Mouse (Mus musculus): ENCODE results near the gene Fstl5. TPM values are rescaled to one million over a fixed set of nuclear protein-coding genes. Genes with fewer than 3 reads are reported as not detected.

Fstl5 gene
- polyA plus RNA-seq (2016; fragmentation: Nextera tagmentation; extraction: Ambion mirVana), result 0.05 TPM in 1 of 2 replicates, not detected in the other

GRCm38 (mm10) chr3:76074060-76074707 lies at the start of gene Fstl5:
TSS of gene Fstl5 (plus strand) at chr3:76074270.
- WGBS, result under 1% methylated on average over 28 of the region's 28 CpGs
- Histone ChIP-seq H3K27me3 (replicated peaks) (no peaks in the 10 kb centered on the region), H3K4me1 (replicated peaks) (0 out of 2 replicates have a peak, but pooled peaks cover 8% of the 10 kb centered on the region)

GRCm38 (mm10) chr3:76025523-76025922 lies 48.5 kb upstream of the Fstl5 start:
- ATAC-seq (ENCODE audit: insufficient number of reproducible peaks, low FRiP score), result no peak
- H3K36me3 ChIP-seq, result no peaks in the 10 kb centered on the region
- no peak overlapping the region for H3K4me3 ChIP-seq
- H3K27ac ChIP-seq (ENCODE audit: poor library complexity, severe bottlenecking), result no peak overlapping the region
- H3K9me3 ChIP-seq (replicated peaks), result no peaks in the 10 kb centered on the region
- H3K4me2 ChIP-seq, result no peak overlapping the region
- H3K9ac ChIP-seq, result no peak overlapping the region
- no peaks in the 10 kb centered on the region for H3K27me3 ChIP-seq (replicated peaks)
- no peaks in the 10 kb centered on the region for H3K4me1 ChIP-seq (replicated peaks)

More at GRCm38 (mm10) chr3:76074060-76074707, at the start of gene Fstl5:
- Histone ChIP-seq H3K9me3 (replicated peaks) (no peaks in the 10 kb centered on the region), H3K4me3 (peak within 1 kb of the TSS; percentile 47), H3K27ac (ENCODE audit: poor library complexity, severe bottlenecking) (no peak within 1 kb of the TSS), H3K36me3 (no peaks in the 10 kb centered on the region), H3K4me2 (peak within 1 kb of the TSS; percentile 72), H3K9ac (no peak within 1 kb of the TSS)
- ATAC-seq (ENCODE audit: insufficient number of reproducible peaks, low FRiP score), result peak; percentile 66

GRCm38 (mm10) chr3:76051124-76051523 lies 22.9 kb upstream of the Fstl5 start:
- H3K4me1 ChIP-seq (replicated peaks), result no peaks in the 10 kb centered on the region

GRCm38 (mm10) chr3:76061996-76062395 lies 12.1 kb upstream of the Fstl5 start:
- 79% methylated on average over 1 of the region's 1 CpGs for WGBS

More at GRCm38 (mm10) chr3:76051124-76051523, 22.9 kb upstream of the Fstl5 start:
- H3K9me3 ChIP-seq (replicated peaks), result no peaks in the 10 kb centered on the region
- no peak overlapping the region for H3K4me2 ChIP-seq
- H3K27ac ChIP-seq (ENCODE audit: poor library complexity, severe bottlenecking), result no peak overlapping the region
- no peaks in the 10 kb centered on the region for H3K36me3 ChIP-seq
- no peak overlapping the region for H3K9ac ChIP-seq
- H3K4me3 ChIP-seq, result no peak overlapping the region
- WGBS, result 66% methylated on average over 3 of the region's 3 CpGs
- no peaks in the 10 kb centered on the region for H3K27me3 ChIP-seq (replicated peaks)
- no peak for ATAC-seq (ENCODE audit: insufficient number of reproducible peaks, low FRiP score)

GRCm38 (mm10) chr3:76067920-76068319 lies 6.2 kb upstream of the Fstl5 start:
- no peak for ATAC-seq (ENCODE audit: insufficient number of reproducible peaks, low FRiP score)
- Histone ChIP-seq H3K27me3 (replicated peaks) (no peaks in the 10 kb centered on the region), H3K27ac (ENCODE audit: poor library complexity, severe bottlenecking) (no peak overlapping the region), H3K9ac (no peak overlapping the region), H3K36me3 (no peaks in the 10 kb centered on the region), H3K4me2 (no peak overlapping the region), H3K4me1 (replicated peaks) (no peaks in the 10 kb centered on the region), H3K4me3 (no peak overlapping the region), H3K9me3 (replicated peaks) (no peaks in the 10 kb centered on the region)
- 3% methylated on average over 3 of the region's 3 CpGs for WGBS

More at GRCm38 (mm10) chr3:76061996-76062395, 12.1 kb upstream of the Fstl5 start:
- no peak overlapping the region for H3K4me3 ChIP-seq
- no peak for ATAC-seq (ENCODE audit: insufficient number of reproducible peaks, low FRiP score)
- H3K9me3 ChIP-seq (replicated peaks), result no peaks in the 10 kb centered on the region
- no peak overlapping the region for H3K27ac ChIP-seq (ENCODE audit: poor library complexity, severe bottlenecking)
- H3K27me3 ChIP-seq (replicated peaks), result no peaks in the 10 kb centered on the region
- H3K9ac ChIP-seq, result no peak overlapping the region
- H3K4me1 ChIP-seq (replicated peaks), result no peaks in the 10 kb centered on the region
- H3K4me2 ChIP-seq, result no peak overlapping the region
- no peaks in the 10 kb centered on the region for H3K36me3 ChIP-seq

GRCm38 (mm10) chr3:76072826-76073225 lies 1.2 kb upstream of the Fstl5 start:
- no peak overlapping the region for H3K4me2 ChIP-seq
- H3K4me3 ChIP-seq, result no peak overlapping the region
- 83% methylated on average over 7 of the region's 7 CpGs for WGBS
- H3K9me3 ChIP-seq (replicated peaks), result no peaks in the 10 kb centered on the region
- no peak for ATAC-seq (ENCODE audit: insufficient number of reproducible peaks, low FRiP score)
- no peaks in the 10 kb centered on the region for H3K36me3 ChIP-seq
- H3K27ac ChIP-seq (ENCODE audit: poor library complexity, severe bottlenecking), result no peak overlapping the region
- H3K9ac ChIP-seq, result no peak overlapping the region
- H3K4me1 ChIP-seq (replicated peaks), result 0 out of 2 replicates have a peak, but pooled peaks cover 8% of the 10 kb centered on the region
- no peaks in the 10 kb centered on the region for H3K27me3 ChIP-seq (replicated peaks)

GRCm38 (mm10) chr3:76140445-76140844 lies 66.4 kb downstream of the Fstl5 start:
- no peak overlapping the region for H3K27ac ChIP-seq (ENCODE audit: poor library complexity, severe bottlenecking)
- H3K9ac ChIP-seq, result no peak overlapping the region
- no peaks in the 10 kb centered on the region for H3K36me3 ChIP-seq
- ATAC-seq (ENCODE audit: insufficient number of reproducible peaks, low FRiP score), result no peak
- no peaks in the 10 kb centered on the region for H3K27me3 ChIP-seq (replicated peaks)
- H3K4me2 ChIP-seq, result no peak overlapping the region
- no peaks in the 10 kb centered on the region for H3K9me3 ChIP-seq (replicated peaks)
- H3K4me1 ChIP-seq (replicated peaks), result no peaks in the 10 kb centered on the region
- H3K4me3 ChIP-seq, result no peak overlapping the region
- WGBS, result 76% methylated on average over 1 of the region's 1 CpGs

GRCm38 (mm10) chr3:76147846-76148245 lies 73.8 kb downstream of the Fstl5 start:
- ATAC-seq (ENCODE audit: insufficient number of reproducible peaks, low FRiP score), result no peak
- no peak overlapping the region for H3K27ac ChIP-seq (ENCODE audit: poor library complexity, severe bottlenecking)
- no peaks in the 10 kb centered on the region for H3K4me1 ChIP-seq (replicated peaks)
- no peaks in the 10 kb centered on the region for H3K27me3 ChIP-seq (replicated peaks)
- H3K4me3 ChIP-seq, result no peak overlapping the region
- WGBS, result 83% methylated on average over 11 of the region's 11 CpGs
- H3K4me2 ChIP-seq, result no peak overlapping the region
- H3K36me3 ChIP-seq, result no peaks in the 10 kb centered on the region
- no peaks in the 10 kb centered on the region; the same call in 1 of the 2 replicates for H3K9me3 ChIP-seq (replicated peaks)
- H3K9ac ChIP-seq, result no peak overlapping the region

- no peak overlapping the region for H3K9ac ChIP-seq
- no peak for ATAC-seq (ENCODE audit: insufficient number of reproducible peaks, low FRiP score)
- no peak overlapping the region for H3K27ac ChIP-seq (ENCODE audit: poor library complexity, severe bottlenecking)
- no peaks in the 10 kb centered on the region for H3K36me3 ChIP-seq
- H3K9me3 ChIP-seq (replicated peaks), result no peaks in the 10 kb centered on the region
- WGBS, result 89% methylated on average over 2 of the region's 2 CpGs
- H3K4me3 ChIP-seq, result no peak overlapping the region
- no peaks in the 10 kb centered on the region for H3K27me3 ChIP-seq (replicated peaks)
- no peak overlapping the region for H3K4me2 ChIP-seq
- H3K4me1 ChIP-seq (replicated peaks), result no peaks in the 10 kb centered on the region
These were observed 164.8 kb downstream of the Fstl5 start for GRCm38 (mm10) chr3:76238834-76239233.

GRCm38 (mm10) chr3:76251385-76251784 lies 177.3 kb downstream of the Fstl5 start:
- Histone ChIP-seq H3K9me3 (replicated peaks) (no peaks in the 10 kb centered on the region), H3K36me3 (no peaks in the 10 kb centered on the region), H3K4me1 (replicated peaks) (no peaks in the 10 kb centered on the region), H3K4me2 (no peak overlapping the region), H3K9ac (no peak overlapping the region), H3K27me3 (replicated peaks) (no peaks in the 10 kb centered on the region), H3K4me3 (no peak overlapping the region), H3K27ac (ENCODE audit: poor library complexity, severe bottlenecking) (no peak overlapping the region)
- WGBS, result 85% methylated on average over 1 of the region's 1 CpGs
- ATAC-seq (ENCODE audit: insufficient number of reproducible peaks, low FRiP score), result no peak

GRCm38 (mm10) chr3:76292993-76293392 lies 218.9 kb downstream of the Fstl5 start:
- no peak overlapping the region for H3K27ac ChIP-seq (ENCODE audit: poor library complexity, severe bottlenecking)
- WGBS, result 56% methylated on average over 1 of the region's 1 CpGs
- no peaks in the 10 kb centered on the region for H3K27me3 ChIP-seq (replicated peaks)
- H3K4me3 ChIP-seq, result no peak overlapping the region
- no peaks in the 10 kb centered on the region for H3K9me3 ChIP-seq (replicated peaks)
- H3K36me3 ChIP-seq, result no peaks in the 10 kb centered on the region
- ATAC-seq (ENCODE audit: insufficient number of reproducible peaks, low FRiP score), result no peak
- H3K4me2 ChIP-seq, result no peak overlapping the region
- H3K9ac ChIP-seq, result no peak overlapping the region
- no peaks in the 10 kb centered on the region for H3K4me1 ChIP-seq (replicated peaks)

GRCm38 (mm10) chr3:76294394-76294793 lies 220.3 kb downstream of the Fstl5 start:
- ATAC-seq (ENCODE audit: insufficient number of reproducible peaks, low FRiP score), result no peak
- no peaks in the 10 kb centered on the region for H3K4me1 ChIP-seq (replicated peaks)
- H3K4me2 ChIP-seq, result no peak overlapping the region
- no peak overlapping the region for H3K4me3 ChIP-seq
- 44% methylated on average over 1 of the region's 1 CpGs for WGBS
- no peaks in the 10 kb centered on the region for H3K27me3 ChIP-seq (replicated peaks)
- H3K27ac ChIP-seq (ENCODE audit: poor library complexity, severe bottlenecking), result no peak overlapping the region
- H3K9ac ChIP-seq, result no peak overlapping the region
- no peaks in the 10 kb centered on the region for H3K36me3 ChIP-seq
- H3K9me3 ChIP-seq (replicated peaks), result no peaks in the 10 kb centered on the region
